Mouse (Mus musculus) macrophage (primary cell): ENCODE data around the gene Rpp21. TPM values are rescaled to one million over a fixed set of nuclear protein-coding genes. Genes with fewer than 3 reads are reported as not detected.
A peak's percentile ranks its signal among the peaks of the same experiment; 100 is the strongest.

Experiments
- H3K27ac ChIP-seq: fragments of 350-480 bp; formaldehyde crosslinking; 2 replicates; pipeline ENCODE4 v1.9.0; 2021
- H3K36me3 ChIP-seq: fragments of 350-480 bp; formaldehyde crosslinking; 2 replicates; pipeline ENCODE4 v1.9.0; 2021; ENCODE audit errors: inconsistent target
- H3K4me3 ChIP-seq: fragments of 350-480 bp; formaldehyde crosslinking; 2 replicates; pipeline ENCODE4 v1.9.0; 2021; ENCODE audit errors: inconsistent target
- H3K79me2 ChIP-seq: fragments of 350-480 bp; formaldehyde crosslinking; 2 replicates; pipeline ENCODE4 v1.9.0; 2021; ENCODE audit errors: inconsistent target
- WGBS: methylation state at CpG from one replicate; pipeline ENCODE4 v1.1.7; 2026; ENCODE audit warnings: inconsistent platforms; ENCODE audit not compliant: missing documents; 5-methylcytosine and 5-hydroxymethylcytosine counted together
- polyA plus RNA-seq: library from polyadenylated mRNA; stranded (reverse); fragments of 250-400 nt; gene quantifications from 3 replicates; pipeline ENCODE4 v1.2.4, GENCODE M21; 2018; ENCODE audit warnings: inconsistent platforms
- total RNA-seq, 78 experiments: library from RNA; depleted of rRNA; stranded (reverse); fragments of 250-400 nt; gene quantifications; 1 replicate in 9 of 78; 2 replicates in 24 of 78; 3 replicates in 43 of 78; 4 replicates in 2 of 78; pipeline ENCODE4 v1.2.4; 2018; ENCODE audit warnings: inconsistent platforms in 56 of 78

Rpp21 gene
- 10 to 100 TPM in 24 of 26 experiments, 1 to 10 TPM in 2; 7.8 to 67.7 (median 23.6) TPM for total RNA-seq (2018; cell fraction: chromatin; rRNA removed)
- total RNA-seq (2018; cell fraction: cytosol; rRNA removed), result 10 to 100 TPM; 19.1 to 41.4 (median 28.1) TPM
- 10 to 100 TPM; 10.6 to 52.7 (median 33.4) TPM for total RNA-seq (2018; cell fraction: nucleus; rRNA removed)
- 14.2 to 42.9 TPM (median 31.7 TPM) in 3 replicates for polyA plus RNA-seq

DNA sequence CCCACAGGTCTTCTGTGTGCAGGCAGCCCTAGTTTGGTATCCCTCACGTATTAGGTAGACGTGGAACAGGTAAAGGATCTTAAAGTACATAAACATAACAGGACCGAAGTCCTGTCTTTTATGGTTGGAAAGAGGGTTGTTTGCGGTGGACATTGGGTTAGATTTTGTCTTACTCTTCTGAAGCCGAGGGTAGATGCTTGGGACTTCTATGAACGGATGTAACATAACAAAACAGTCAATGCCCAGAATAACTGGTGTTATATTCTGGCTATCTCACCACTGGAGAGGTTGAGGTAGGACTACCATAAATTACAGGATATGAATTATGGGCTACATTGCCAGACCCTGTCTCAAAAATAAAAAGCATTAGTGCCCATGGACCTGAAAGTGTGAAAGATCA, at the start of gene Rpp21:
Rpp21 (minus strand) TSS at position 101 of the 400 bp plus-strand sequence.
- 35% methylated on average over 6 of the region's 6 CpGs for WGBS
- Histone ChIP-seq H3K4me3 (peak within 1 kb of the TSS; percentile 57), H3K79me2 (peaks cover 10% of the 10 kb centered on the region; the same call in 1 of the 2 replicates), H3K36me3 (peaks cover 18% of the 10 kb centered on the region; the same call in 1 of the 2 replicates), H3K27ac (peak within 1 kb of the TSS; percentile 24)

DNA sequence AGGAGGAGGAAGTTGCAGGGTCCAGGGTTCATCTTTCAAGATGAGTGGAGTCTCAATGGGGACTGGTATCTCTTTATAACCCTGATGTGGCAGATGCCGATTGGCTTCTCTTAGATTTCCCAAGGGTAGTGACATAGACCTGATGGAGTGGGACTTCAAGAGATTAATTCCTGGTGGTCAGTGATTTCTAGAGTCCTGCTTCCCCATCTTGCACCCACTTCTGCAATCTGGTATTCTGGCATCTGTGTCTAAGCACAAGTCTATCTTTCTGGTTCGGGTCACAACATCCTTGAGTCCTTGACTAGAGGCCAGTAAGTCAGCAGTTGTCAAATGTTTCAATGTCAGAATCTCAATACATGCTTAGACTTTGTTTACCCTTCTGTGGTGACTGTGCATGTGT, 28.5 kb upstream of the Rpp21 start, which contains the start of gene H2-M10.2:
H2-M10.2 (minus strand) TSS at position 101 of the 400 bp plus-strand sequence.
- H3K79me2 ChIP-seq, result no peaks in the 10 kb centered on the region
- no peak within 1 kb of the TSS for H3K4me3 ChIP-seq
- no peak within 1 kb of the TSS for H3K27ac ChIP-seq
- H3K36me3 ChIP-seq, result no peaks in the 10 kb centered on the region
- WGBS, result 77% methylated on average over 2 of the region's 2 CpGs

DNA sequence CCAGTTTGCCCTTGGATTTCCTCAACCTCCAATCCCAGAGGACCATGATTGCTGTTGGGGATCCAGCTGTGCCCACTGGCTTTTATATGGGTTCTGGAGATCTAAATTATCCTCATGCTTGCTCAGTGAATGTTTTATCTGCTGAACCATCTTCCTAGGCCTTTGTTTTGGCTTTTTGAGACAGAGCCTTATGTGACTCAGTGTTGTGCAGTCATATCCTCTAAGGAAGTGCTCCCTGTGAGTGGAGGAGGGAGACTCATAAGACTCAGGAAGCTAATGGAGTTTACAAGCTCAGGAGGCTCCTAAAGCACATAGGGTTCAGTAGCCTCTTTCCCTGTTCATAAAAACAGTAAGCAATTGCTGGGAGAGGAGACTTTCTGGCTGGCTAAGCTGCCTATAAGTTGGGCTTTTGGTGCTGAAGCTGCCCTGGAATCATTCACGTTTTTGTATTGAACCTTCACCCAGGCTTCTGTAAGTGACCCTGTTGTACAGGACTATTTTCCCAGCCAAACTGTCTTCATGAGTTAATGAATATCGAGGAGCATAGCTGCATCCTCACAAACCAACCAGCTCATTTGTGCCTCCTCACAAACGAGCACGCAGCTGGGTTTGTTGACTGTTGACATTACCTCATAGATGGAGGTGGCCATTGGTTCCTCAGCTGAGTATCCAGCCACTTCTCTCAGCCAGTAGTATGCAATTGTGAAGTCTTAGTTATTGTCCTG, 23.8 kb upstream of the Rpp21 start:
- peaks cover 25% of the 10 kb centered on the region for H3K79me2 ChIP-seq
- H3K4me3 ChIP-seq, result no peak overlapping the region
- 93% methylated on average over 4 of the region's 4 CpGs for WGBS

DNA sequence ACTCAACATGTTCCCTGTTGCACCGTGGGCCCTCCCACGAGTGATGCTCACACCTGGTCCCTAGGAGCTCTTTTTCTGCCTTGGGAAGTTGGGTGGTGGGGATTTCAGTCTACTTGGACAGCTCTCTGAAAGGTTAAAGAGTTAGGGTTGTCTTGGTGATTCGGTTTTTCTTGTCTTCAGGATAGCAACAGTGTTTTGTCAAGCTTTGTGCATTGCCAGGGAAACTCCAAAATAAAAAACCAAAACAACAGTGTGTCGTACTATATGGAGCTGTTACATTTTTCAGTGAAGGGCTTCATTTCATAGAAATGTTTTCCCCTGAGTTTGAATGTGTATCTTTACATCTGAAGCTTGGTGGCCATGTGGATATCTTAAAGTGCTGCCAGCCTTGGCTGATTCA, 16.9 kb upstream of the Rpp21 start:
- peaks cover 87% of the 10 kb centered on the region for H3K79me2 ChIP-seq
- no peak overlapping the region for H3K27ac ChIP-seq
- no peaks in the 10 kb centered on the region; the same call in 1 of the 2 replicates for H3K36me3 ChIP-seq
- H3K4me3 ChIP-seq, result no peak overlapping the region
- 95% methylated on average over 3 of the region's 4 CpGs for WGBS

More for the DNA sequence above, 23.8 kb upstream of the Rpp21 start:
- Histone ChIP-seq H3K36me3 (peaks cover 9% of the 10 kb centered on the region; the same call in 1 of the 2 replicates), H3K27ac (no peak overlapping the region)

DNA sequence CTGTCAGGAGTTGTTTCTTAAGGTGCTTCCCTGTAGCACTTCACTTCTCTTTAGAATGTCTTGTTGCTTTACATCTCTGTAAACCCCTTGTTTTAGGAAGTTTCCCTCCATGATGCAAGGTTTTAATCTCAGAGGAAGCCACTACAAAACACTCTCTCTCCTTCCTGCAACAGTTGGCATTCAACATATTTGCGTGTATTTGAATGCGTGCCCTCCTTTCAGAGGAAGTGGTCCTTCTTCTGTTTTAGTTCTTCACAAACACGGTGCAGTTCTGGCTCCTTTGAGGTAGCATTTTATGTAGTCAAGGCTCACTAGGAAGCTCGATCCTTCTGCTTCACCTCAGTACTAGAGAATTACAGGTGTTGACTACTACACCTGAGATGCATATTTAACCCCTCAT, 15.9 kb upstream of the Rpp21 start:
- Histone ChIP-seq H3K36me3 (no peaks in the 10 kb centered on the region; the same call in 1 of the 2 replicates), H3K79me2 (peaks cover 84% of the 10 kb centered on the region), H3K4me3 (no peak overlapping the region), H3K27ac (no peak overlapping the region)
- WGBS, result 30% methylated on average over 4 of the region's 4 CpGs

DNA sequence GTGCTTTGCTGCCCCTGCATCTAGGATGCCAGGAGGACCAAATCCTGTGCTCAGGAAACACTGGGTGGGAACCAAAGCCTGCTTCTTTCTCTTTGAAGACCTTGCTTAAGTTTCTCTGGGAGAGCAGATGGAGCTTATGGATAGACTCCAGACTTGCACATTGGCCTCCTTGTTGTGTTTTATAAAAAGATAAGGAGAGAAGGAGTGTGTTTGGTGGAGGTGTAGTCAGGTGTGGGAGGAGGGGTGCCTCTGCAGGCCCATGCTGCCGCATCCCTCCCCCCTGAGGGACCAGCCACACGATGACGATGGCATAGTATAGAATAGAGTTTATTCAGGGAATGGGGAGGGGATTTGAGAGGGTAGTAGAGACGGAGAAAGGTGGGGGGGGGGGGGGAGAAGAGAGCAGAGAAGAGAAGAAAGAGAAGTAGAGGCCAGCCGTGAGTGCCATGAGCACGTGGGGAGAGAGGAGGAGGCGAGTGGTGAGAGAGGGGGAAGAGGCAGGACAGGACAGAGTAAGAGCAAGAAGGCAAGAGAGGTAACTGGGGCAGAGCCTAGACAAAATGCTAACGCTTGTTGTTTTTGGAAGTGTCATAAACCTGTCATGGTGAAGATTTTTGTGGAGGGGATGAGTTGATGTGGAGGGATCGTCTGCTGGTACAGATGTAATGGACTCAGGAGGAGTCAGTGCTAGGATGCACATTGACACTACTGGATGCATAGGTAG, 14.9 kb upstream of the Rpp21 start:
- 82% methylated on average over 8 of the region's 9 CpGs for WGBS
- no peaks in the 10 kb centered on the region; the same call in 1 of the 2 replicates for H3K36me3 ChIP-seq
- peaks cover 75% of the 10 kb centered on the region for H3K79me2 ChIP-seq
- peak overlapping the region; percentile 77 for H3K4me3 ChIP-seq
- no peak overlapping the region for H3K27ac ChIP-seq

DNA sequence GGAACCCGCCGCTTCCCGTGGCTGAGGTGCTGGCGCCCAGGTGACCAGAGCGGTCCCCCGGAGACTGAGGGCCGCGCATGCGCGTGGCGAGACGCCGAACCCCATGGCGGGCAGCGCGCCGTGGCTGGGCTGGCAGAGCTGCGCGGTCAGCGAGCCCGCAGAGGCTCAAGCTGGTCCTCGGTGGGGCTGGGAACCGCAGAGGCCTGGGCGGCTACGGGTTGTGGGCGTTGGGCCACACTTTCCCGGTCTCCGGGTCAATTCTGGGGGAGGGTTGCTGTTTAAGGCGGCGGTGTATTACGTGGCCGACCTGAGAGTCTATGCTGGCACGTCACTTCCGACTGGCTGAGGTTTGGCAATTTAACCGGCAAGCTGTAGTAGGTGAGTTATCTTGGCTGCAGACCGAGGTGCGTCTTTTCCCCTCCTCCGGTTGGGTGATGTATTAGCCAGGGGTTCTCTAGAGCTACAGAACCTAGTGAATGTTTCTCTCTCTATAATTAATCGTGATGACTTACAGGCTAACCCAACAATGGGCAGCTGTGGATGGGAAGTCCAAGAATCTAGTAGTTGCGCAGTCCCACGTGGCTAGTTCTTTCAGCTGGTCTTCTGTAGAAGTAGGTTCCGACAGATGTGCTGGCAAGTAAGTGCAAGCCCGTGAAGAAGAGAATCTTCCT, 13.9 kb upstream of the Rpp21 start, which contains the start of gene Trim39:
Trim39 (minus strand) TSS at position 662 of the 671 bp plus-strand sequence.
- Histone ChIP-seq H3K27ac (peak within 1 kb of the TSS; percentile 70), H3K36me3 (peaks cover 11% of the 10 kb centered on the region; the same call in 1 of the 2 replicates), H3K79me2 (peaks cover 64% of the 10 kb centered on the region), H3K4me3 (peak within 1 kb of the TSS; percentile 77)
- WGBS, result under 1% methylated on average over 43 of the region's 43 CpGs

DNA sequence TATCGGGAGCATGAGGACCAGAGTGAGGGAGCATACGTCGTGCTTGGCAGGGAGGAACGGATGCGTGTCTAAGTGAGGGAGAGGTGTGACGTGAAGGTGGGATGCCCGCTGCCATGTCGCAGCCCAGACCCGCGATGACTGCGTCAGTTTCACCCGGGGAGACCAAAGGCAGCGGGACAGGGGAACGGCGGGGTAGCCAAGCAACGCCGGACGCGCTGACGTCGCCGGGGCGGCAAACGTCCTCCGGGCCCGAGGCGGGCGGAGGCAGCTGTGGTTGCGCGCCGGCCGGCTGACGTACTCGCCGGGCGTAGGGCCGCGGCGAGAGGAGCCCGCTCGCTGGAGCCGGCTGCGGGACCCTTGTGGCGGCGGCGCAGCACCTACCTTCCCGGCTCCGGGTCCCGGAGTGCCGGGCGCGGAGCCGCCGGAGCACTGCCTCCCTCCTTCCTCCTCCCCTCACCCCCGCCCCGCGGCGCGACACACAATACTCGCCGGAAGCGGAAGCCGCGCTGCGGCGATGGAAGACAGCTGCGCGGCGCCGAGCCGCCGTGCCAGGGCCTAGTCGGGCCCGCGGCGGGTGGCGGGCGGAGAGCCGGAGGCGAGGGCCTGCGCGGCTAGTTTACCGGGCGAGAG, 13.2 kb upstream of the Rpp21 start:
- H3K4me3 ChIP-seq, result peak overlapping the region; percentile 72
- peaks cover 58% of the 10 kb centered on the region for H3K79me2 ChIP-seq
- peaks cover 14% of the 10 kb centered on the region; the same call in 1 of the 2 replicates for H3K36me3 ChIP-seq
- H3K27ac ChIP-seq, result peak overlapping the region; percentile 36; the same call in 1 of the 2 replicates
- WGBS, result under 1% methylated on average over 65 of the region's 84 CpGs

DNA sequence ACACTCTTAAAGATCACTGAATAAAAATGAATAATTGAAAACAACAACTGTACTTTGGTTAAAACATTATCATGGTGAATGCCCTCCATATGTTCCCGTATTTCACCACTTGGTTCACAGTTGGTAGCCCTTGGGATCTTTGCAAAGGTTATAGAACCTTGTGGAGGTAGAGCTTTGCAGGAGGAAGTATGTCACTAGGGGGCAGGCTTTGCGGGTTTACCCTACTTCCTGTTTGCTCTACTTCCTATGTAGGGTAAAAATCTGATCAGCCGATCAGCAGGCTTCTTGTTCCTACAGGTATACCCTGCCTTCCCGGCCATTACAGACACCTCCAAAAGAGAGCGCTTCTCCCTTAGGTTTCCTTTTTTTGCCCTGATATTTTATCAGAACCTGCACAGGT, 8.0 kb upstream of the Rpp21 start:
- Histone ChIP-seq H3K79me2 (peaks cover 13% of the 10 kb centered on the region; the same call in 1 of the 2 replicates), H3K4me3 (no peak overlapping the region), H3K27ac (no peak overlapping the region), H3K36me3 (peaks cover 24% of the 10 kb centered on the region; the same call in 1 of the 2 replicates)
- 43% methylated on average over 5 of the region's 5 CpGs for WGBS

DNA sequence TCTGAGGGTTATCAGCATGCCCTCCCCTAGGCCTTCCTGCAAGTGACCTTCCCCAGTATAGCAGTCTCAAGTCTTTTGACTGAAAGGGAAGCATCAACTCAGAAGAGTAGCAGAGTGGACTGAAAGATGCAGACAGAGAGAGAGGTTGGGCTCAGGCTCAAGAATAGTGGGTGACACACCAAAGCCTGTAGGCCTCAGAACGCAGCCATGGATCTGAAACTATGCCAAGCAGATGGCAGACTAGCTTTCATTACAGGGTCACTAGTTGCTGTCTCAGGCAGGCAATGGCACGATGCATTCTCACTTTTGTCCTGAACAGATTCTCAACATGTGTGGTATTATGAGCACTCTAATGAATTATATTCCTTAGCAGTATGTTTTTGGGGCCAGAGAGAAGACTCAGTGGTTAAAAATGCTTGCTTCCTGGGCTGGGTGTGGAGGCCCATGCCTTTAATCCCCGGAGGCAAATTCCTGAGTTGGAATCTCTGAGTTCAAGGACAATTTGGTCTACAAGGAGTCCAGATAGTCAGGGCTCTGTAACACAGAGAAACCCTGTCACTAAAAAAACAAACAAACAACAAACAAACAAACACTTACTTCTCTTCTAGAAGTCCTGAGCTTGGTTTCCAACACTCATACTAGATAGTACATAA, 6.5 kb upstream of the Rpp21 start:
- WGBS, result 88% methylated on average over 3 of the region's 3 CpGs
- Histone ChIP-seq H3K79me2 (no peaks in the 10 kb centered on the region; the same call in 1 of the 2 replicates), H3K4me3 (no peak overlapping the region), H3K27ac (no peak overlapping the region), H3K36me3 (peaks cover 37% of the 10 kb centered on the region; the same call in 1 of the 2 replicates)

DNA sequence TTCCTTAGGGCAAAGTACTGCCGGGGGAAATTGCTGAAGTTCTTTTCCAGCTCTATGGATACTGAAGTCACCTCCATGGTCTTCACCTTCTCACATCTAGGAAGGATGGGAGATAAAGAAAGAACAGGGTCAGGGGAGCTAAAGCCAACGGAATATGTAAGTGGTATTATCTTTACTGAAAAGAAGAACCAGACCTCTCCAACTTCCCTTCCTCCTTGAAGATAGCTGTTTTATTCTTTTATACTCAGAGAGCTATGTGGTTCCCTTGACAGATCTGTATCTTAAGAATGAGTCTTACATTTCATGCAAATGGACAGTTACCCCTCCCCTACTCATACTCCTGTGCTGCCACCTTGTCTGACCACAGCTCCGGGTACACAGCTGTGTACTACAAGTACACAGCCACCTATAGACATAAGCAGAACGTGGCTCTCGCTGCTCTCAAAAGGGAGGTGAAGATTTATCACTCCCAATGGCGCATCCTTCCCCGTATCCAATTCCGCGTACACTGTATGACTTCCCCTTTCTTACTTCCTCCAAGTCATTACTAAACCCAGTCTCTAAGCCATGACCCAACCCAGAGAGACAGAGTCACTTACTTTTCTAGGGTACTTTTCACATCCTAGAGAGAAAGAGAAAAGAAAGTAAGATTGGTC, 3.8 kb upstream of the Rpp21 start:
- 14% methylated on average over 9 of the region's 9 CpGs for WGBS
- Histone ChIP-seq H3K4me3 (no peak overlapping the region), H3K27ac (peak overlapping the region; percentile 57), H3K36me3 (peaks cover 25% of the 10 kb centered on the region; the same call in 1 of the 2 replicates), H3K79me2 (peaks cover 7% of the 10 kb centered on the region; the same call in 1 of the 2 replicates)

DNA sequence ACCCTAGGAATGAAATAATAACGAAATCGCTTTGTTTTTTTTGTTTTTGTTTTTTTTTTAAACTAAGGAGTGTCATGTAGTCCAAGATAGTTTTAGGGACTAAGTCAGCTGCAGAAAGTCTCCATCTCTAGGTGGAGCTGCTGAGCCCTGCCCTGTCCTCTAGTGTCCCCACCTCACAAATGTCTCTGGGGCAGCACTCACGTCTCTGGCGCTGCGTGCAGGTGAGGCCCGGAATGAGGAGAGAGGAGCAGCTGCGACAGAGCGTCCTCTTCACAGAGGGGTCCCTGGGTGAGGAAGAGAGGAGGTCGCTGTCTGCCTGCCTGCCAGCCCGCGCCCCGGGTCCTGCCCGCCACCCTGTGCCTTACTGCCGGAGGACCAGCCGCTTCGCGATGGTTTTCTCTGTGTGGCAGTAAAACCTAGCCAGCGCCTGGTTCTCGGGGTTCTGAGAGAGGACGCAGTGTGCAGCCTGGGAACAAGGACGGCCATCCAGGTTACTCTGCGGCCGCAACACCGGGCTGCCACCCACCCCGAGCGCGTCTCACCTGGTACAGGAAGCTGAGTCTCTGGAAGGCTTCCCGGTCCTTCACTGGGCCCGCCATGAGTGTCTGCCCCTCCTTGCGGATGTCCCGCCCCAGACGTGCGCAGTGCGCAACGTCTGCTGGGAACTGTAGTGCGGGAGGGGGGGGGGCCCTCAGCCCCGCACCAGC, 475 bp downstream of the Rpp21 start:
- peaks cover 10% of the 10 kb centered on the region; the same call in 1 of the 2 replicates for H3K79me2 ChIP-seq
- peaks cover 18% of the 10 kb centered on the region; the same call in 1 of the 2 replicates for H3K36me3 ChIP-seq
- WGBS, result 2% methylated on average over 36 of the region's 37 CpGs
- peak overlapping the region; percentile 24 for H3K27ac ChIP-seq
- peak overlapping the region; percentile 57 for H3K4me3 ChIP-seq
